Mouse (Mus musculus): ENCODE measurements around the gene Zfp426.

Zfp426 gene

GRCm38 (mm10) chr9:20492527-20493233 is at the start of gene Zfp426:
Zfp426 (minus strand) TSS chr9:20492746.
- CTCF ChIA-PET = no interaction called here

- CTCF ChIA-PET = no interaction called here
These were observed 44.1 kb upstream of the Zfp426 start for GRCm38 (mm10) chr9:20536598-20536997.

GRCm38 (mm10) chr9:20534326-20534926 is 41.9 kb upstream of the Zfp426 start:
- CTCF ChIA-PET = no interaction called here

- CTCF ChIA-PET = no interaction called here
These were observed 28.9 kb upstream of the Zfp426 start, which contains the start of gene Zfp266 for GRCm38 (mm10) chr9:20521306-20521957. Zfp266 (minus strand) TSS chr9:20521417.

GRCm38 (mm10) chr9:20520531-20521210 is 28.1 kb upstream of the Zfp426 start:
- CTCF ChIA-PET = no interaction called here

- CTCF ChIA-PET = no interaction called here
These were observed 27.4 kb upstream of the Zfp426 start for GRCm38 (mm10) chr9:20519949-20520348.

GRCm38 (mm10) chr9:20518708-20519107 is 26.2 kb upstream of the Zfp426 start:
- CTCF ChIA-PET = no interaction called here

- CTCF ChIA-PET = no interaction called here
These were observed 25.2 kb upstream of the Zfp426 start for GRCm38 (mm10) chr9:20517727-20518126.

- CTCF ChIA-PET = no interaction called here
These were observed 21.5 kb upstream of the Zfp426 start for GRCm38 (mm10) chr9:20514016-20514415.

GRCm38 (mm10) chr9:20512714-20513113 is 20.2 kb upstream of the Zfp426 start:
- CTCF ChIA-PET = no interaction called here

GRCm38 (mm10) chr9:20511645-20512044 is 19.1 kb upstream of the Zfp426 start:
- CTCF ChIA-PET = no interaction called here

- CTCF ChIA-PET = no interaction called here
These were observed 17.8 kb upstream of the Zfp426 start for GRCm38 (mm10) chr9:20510346-20510745.

- CTCF ChIA-PET = no interaction called here
These were observed 17.1 kb upstream of the Zfp426 start for GRCm38 (mm10) chr9:20509676-20510075.

- CTCF ChIA-PET = no interaction called here
These were observed 12.3 kb upstream of the Zfp426 start for GRCm38 (mm10) chr9:20504801-20505200.

GRCm38 (mm10) chr9:20493281-20493680 is 735 bp upstream of the Zfp426 start:
- CTCF ChIA-PET = interaction anchor here (0.6 kb wide), 1 partner anchor 17 kb away, joined by 4 read pairs; no protein-coding TSS in a partner anchor

GRCm38 (mm10) chr9:20491858-20492526 is 554 bp downstream of the Zfp426 start:
- CTCF ChIA-PET = interaction anchor here (0.7 kb wide), 1 partner anchor 230 kb away, joined by 9 read pairs; no protein-coding TSS in a partner anchor

- CTCF ChIA-PET = no interaction called here
These were observed 3.0 kb downstream of the Zfp426 start for GRCm38 (mm10) chr9:20489536-20489935.

- CTCF ChIA-PET = no interaction called here
These were observed 13.2 kb downstream of the Zfp426 start for GRCm38 (mm10) chr9:20479396-20479795.

GRCm38 (mm10) chr9:20476632-20477031 is 15.9 kb downstream of the Zfp426 start:
- CTCF ChIA-PET = no interaction called here

GRCm38 (mm10) chr9:20466761-20467442 is 25.6 kb downstream of the Zfp426 start:
- CTCF ChIA-PET = no interaction called here

All from spleen, embryonic (tissue).